Mouse (Mus musculus) right cerebral cortex, postnatal 14 days (tissue): ENCODE measurements around the gene Dusp1.

Source experiments
- DNase-seq: peaks from one replicate; pipeline ENCODE4 v3.0.0; 2022

Dusp1 gene

GRCm38 (mm10) chr17:26498626-26499025 lies 63.3 kb downstream of the Dusp1 start:
- DNase-seq, result no peak

GRCm38 (mm10) chr17:26497416-26497923 lies 64.5 kb downstream of the Dusp1 start:
- no peak for DNase-seq

GRCm38 (mm10) chr17:26494642-26495468 lies 67.1 kb downstream of the Dusp1 start:
- DNase-seq, result no peak

GRCm38 (mm10) chr17:26492246-26492645 lies 69.7 kb downstream of the Dusp1 start:
- DNase-seq, result no peak

GRCm38 (mm10) chr17:26490910-26491309 lies 71.0 kb downstream of the Dusp1 start:
- no peak for DNase-seq

GRCm38 (mm10) chr17:26490072-26490471 lies 71.9 kb downstream of the Dusp1 start:
- no peak for DNase-seq

- DNase-seq, result no peak
Measured at GRCm38 (mm10) chr17:26488711-26489403, 73.1 kb downstream of the Dusp1 start.

- DNase-seq, result no peak
Measured at GRCm38 (mm10) chr17:26487917-26488316, 74.0 kb downstream of the Dusp1 start.

- no peak for DNase-seq
Measured at GRCm38 (mm10) chr17:26487266-26487665, 74.7 kb downstream of the Dusp1 start.

- DNase-seq, result no peak
Measured at GRCm38 (mm10) chr17:26484626-26485421, 77.1 kb downstream of the Dusp1 start.

GRCm38 (mm10) chr17:26480956-26481355 lies 81.0 kb downstream of the Dusp1 start:
- no peak for DNase-seq

- no peak for DNase-seq
Measured at GRCm38 (mm10) chr17:26479619-26480018, 82.3 kb downstream of the Dusp1 start.

GRCm38 (mm10) chr17:26478672-26479071 lies 83.3 kb downstream of the Dusp1 start:
- no peak for DNase-seq

- DNase-seq, result no peak
Measured at GRCm38 (mm10) chr17:26476871-26477270, 85.1 kb downstream of the Dusp1 start.

- no peak for DNase-seq
Measured at GRCm38 (mm10) chr17:26468102-26468894, 93.6 kb downstream of the Dusp1 start.

GRCm38 (mm10) chr17:26467619-26468018 lies 94.3 kb downstream of the Dusp1 start:
- DNase-seq, result no peak

- DNase-seq, result peak; percentile 89
Measured at GRCm38 (mm10) chr17:26466741-26467150, 95.2 kb downstream of the Dusp1 start.

- no peak for DNase-seq
Measured at GRCm38 (mm10) chr17:26464972-26465371, 97.0 kb downstream of the Dusp1 start.

- DNase-seq, result no peak
Measured at GRCm38 (mm10) chr17:26464481-26464880, 97.4 kb downstream of the Dusp1 start.

- DNase-seq, result no peak
Measured at GRCm38 (mm10) chr17:26463984-26464383, 97.9 kb downstream of the Dusp1 start.

- DNase-seq, result no peak
Measured at GRCm38 (mm10) chr17:26463432-26463831, 98.5 kb downstream of the Dusp1 start.

GRCm38 (mm10) chr17:26462634-26463170 lies 99.2 kb downstream of the Dusp1 start:
- peak; percentile 87 for DNase-seq
